Mouse (Mus musculus) hindbrain, embryonic 14.5 days (tissue): ENCODE results near the gene Nampt. TPM values are rescaled to one million over a fixed set of nuclear protein-coding genes. Genes with fewer than 3 reads are reported as not detected.

Experiments used
- ATAC-seq: fragments of 200-750 bp; cut with Nextera tagmentation; 2 replicates; pipeline ENCODE4 v1.8.0; 2017; ENCODE audit warnings: moderate number of reproducible peaks, mild to moderate bottlenecking, moderate TSS enrichment, moderate library complexity; ENCODE audit not compliant: low FRiP score
- DNase-seq: peaks from one replicate; pipeline ENCODE4 v3.0.0-alpha.2; 2015; ENCODE audit warnings: low spot score
- H3K27ac ChIP-seq: fragments of 300-500 bp; sonication (generic); 2 replicates; pipeline ENCODE4 v1.5.1; 2014; ENCODE audit warnings: mild to moderate bottlenecking, moderate library complexity
- H3K27me3 ChIP-seq: fragments of 300-500 bp; sonication (generic); 2 replicates; pipeline ENCODE4 v1.6.1; 2014; ENCODE audit warnings: mild to moderate bottlenecking, low read length, mixed read lengths; ENCODE audit not compliant: control insufficient read depth, insufficient read depth
- H3K36me3 ChIP-seq: fragments of 300-500 bp; sonication (generic); replicated peaks from 2 replicates; pipeline ENCODE4 v1.6.1; 2014; ENCODE audit not compliant: control insufficient read depth, insufficient read depth
- H3K4me1 ChIP-seq: fragments of 300-500 bp; sonication (generic); replicated peaks from 2 replicates; pipeline ENCODE4 v1.6.1; 2014; ENCODE audit warnings: antibody characterized with exemption, low read length, mixed read lengths; ENCODE audit not compliant: control insufficient read depth, insufficient read depth
- H3K4me2 ChIP-seq: fragments of 300-500 bp; sonication (generic); replicated peaks from 2 replicates; pipeline ENCODE4 v1.6.1; 2014; ENCODE audit warnings: mild to moderate bottlenecking, moderate library complexity
- H3K4me3 ChIP-seq: fragments of 300-500 bp; sonication (generic); replicated peaks from 2 replicates; pipeline ENCODE4 v1.5.1; 2014; ENCODE audit warnings: mild to moderate bottlenecking, low read length
- H3K9ac ChIP-seq: fragments of 300-500 bp; sonication (generic); 2 replicates; pipeline ENCODE4 v1.6.1; 2014
- H3K9me3 ChIP-seq: fragments of 300-500 bp; sonication (generic); 2 replicates; pipeline ENCODE4 v1.6.1; 2016; ENCODE audit warnings: low read length; ENCODE audit not compliant: control insufficient read depth
- WGBS: fragments of 180-500 bp; shearing (Covaris S2); extraction: QIAGEN DNeasy Blood & Tissue Kit; methylation state at CpG from one replicate; pipeline ENCODE4 v1.1.7; 2014; 5-methylcytosine and 5-hydroxymethylcytosine counted together
- polyA plus RNA-seq: library from polyadenylated mRNA; unstranded; fragments of >200 nt; fragmentation: Nextera tagmentation; extraction: Ambion mirVana; gene quantifications from 2 replicates; pipeline ENCODE4 v1.2.1, GENCODE M21; 2014

Nampt gene
- polyA plus RNA-seq, 1 experiment from 2014 or later, result 39.3 TPM

DNA sequence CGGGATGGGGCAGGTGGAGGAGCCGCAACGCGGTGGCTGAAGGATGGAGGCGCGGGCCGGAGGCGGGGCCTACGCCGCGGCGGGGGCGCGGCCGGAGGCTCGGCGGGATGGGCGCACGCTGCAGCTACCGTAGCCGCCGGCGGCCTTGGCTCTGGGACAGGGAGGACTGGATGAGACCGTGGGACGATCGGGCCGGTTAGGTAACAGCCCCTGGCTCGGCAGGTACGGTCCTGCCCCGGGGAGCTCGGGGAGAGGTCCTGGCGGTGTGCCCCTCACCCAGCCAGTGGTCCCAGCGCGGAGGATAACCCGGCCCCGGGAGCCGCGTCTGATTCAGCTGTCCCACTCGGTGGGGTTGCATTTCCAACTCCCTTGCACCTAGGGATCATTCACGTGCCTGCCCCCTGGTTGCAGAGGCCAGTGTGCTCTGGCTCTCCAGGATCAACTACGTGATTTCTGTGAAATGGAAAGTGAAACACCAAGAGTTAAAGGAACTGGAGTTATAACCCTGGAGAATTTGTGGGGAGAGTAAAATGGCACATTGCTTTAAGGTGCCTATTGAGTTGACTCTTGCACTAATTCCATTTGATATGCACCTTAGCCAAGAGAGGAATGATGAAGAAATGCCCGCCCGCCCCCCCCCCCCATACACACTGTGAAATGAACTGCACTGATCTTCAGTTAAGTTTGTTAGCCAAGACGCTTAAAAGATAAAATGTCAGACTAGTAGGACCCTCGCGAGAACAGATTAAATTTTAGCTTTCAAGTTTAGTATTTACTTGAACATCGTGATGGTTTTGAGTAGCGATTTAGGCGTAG lies 1.6 kb downstream of the Nampt start:
- peak; percentile 77 for ATAC-seq
- Histone ChIP-seq H3K9ac (peak overlapping the region; percentile 77), H3K9me3 (no peaks in the 10 kb centered on the region), H3K4me2 (peak overlapping the region; percentile 73), H3K4me3 (peak overlapping the region; percentile 95), H3K36me3 (peaks cover 5% of the 10 kb centered on the region; the same call in 1 of the 2 replicates), H3K4me1 (0 out of 2 replicates have a peak, but pooled peaks cover 3% of the 10 kb centered on the region), H3K27me3 (no peaks in the 10 kb centered on the region), H3K27ac (peak overlapping the region; percentile 99)
- peak; percentile 64 for DNase-seq
- 4% methylated on average over 24 of the region's 49 CpGs for WGBS

DNA sequence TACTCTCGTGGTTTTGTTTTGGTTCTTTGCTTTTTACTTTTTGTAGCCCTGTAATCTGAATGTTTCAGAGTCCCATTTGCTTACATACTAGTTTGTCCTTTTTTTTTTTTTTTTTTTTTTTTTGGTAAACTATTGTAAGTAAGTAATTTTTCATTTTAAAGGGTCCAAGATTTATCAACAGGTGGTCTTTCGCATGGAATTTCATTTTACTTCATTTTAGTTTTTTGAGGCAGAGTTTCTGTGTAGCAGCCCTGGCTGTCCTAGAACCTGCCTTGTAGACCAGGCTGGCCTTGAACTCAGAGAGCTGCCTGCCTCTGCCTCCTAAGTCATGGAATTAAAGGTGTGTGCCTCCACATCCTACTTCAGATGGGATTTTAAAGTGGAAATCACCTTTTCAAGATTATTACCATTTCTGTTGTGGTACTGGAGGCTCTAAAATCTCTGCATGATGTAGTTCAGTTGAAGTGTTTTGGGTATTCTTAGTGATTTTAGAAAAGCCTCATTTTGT lies 2.2 kb downstream of the Nampt start:
- Histone ChIP-seq H3K9ac (no peak overlapping the region; the same call in 1 of the 2 replicates), H3K27ac (no peak overlapping the region), H3K4me3 (peak overlapping the region; percentile 95), H3K9me3 (no peaks in the 10 kb centered on the region), H3K27me3 (no peaks in the 10 kb centered on the region), H3K4me2 (peak overlapping the region; percentile 73), H3K36me3 (peaks cover 5% of the 10 kb centered on the region; the same call in 1 of the 2 replicates), H3K4me1 (0 out of 2 replicates have a peak, but pooled peaks cover 3% of the 10 kb centered on the region)
- DNase-seq (no peak), ATAC-seq (no peak)
- 48% methylated on average over 2 of the region's 2 CpGs for WGBS

DNA sequence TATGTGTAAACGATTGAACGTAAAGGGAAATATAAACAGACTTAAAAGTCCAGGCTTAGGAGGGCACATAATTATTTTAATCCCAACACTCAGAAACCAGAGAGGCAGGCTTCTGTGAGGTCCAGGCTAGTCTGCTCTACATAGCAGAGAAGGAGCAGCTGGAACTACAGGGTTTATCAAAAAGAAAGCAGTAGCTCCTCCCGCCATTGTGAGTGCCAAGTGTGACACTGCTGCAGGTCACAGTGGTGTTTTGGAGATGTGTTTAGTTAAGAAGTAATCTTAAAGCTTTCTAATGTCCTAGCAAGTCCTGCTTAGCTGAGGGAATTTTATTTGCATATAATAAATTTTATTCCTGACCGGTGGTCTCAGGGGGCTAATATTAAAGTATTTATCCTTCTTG lies 2.7 kb downstream of the Nampt start:
- Histone ChIP-seq H3K9ac (no peak overlapping the region), H3K27ac (no peak overlapping the region), H3K9me3 (no peaks in the 10 kb centered on the region), H3K27me3 (no peaks in the 10 kb centered on the region), H3K4me2 (peak overlapping the region; percentile 73; the same call in 1 of the 2 replicates), H3K4me1 (0 out of 2 replicates have a peak, but pooled peaks cover 3% of the 10 kb centered on the region), H3K36me3 (peaks cover 5% of the 10 kb centered on the region; the same call in 1 of the 2 replicates), H3K4me3 (no peak overlapping the region)
- DNase-seq (no peak), ATAC-seq (no peak)
- 84% methylated on average over 4 of the region's 4 CpGs for WGBS

DNA sequence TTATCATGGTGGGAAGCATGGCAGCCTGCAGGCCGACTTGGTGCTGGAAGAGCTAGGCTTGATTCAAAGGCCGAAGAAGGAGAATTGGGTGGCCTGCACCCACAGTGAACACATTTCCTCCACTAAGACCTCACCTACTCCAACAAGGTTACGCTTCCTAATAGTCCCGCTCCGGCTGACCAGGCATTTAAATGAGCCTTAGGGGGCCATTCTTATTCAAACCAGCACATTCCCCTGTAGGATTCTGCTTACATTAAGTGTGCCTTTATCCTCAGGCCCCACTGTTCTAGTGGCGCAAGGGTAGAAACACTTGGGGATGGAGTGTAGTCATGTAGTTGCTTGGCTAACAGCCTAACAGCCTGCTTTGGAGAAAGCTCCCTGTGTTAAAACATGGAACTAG lies 5.2 kb downstream of the Nampt start:
- H3K9ac ChIP-seq, result no peak overlapping the region
- 27% methylated on average over 6 of the region's 6 CpGs for WGBS
- ATAC-seq (no peak), DNase-seq (no peak)
- peaks cover 5% of the 10 kb centered on the region; the same call in 1 of the 2 replicates for H3K36me3 ChIP-seq
- H3K4me3 ChIP-seq, result no peak overlapping the region
- no peaks in the 10 kb centered on the region for H3K9me3 ChIP-seq
- no peak overlapping the region for H3K27ac ChIP-seq
- 0 out of 2 replicates have a peak, but pooled peaks cover 3% of the 10 kb centered on the region for H3K4me1 ChIP-seq
- H3K4me2 ChIP-seq, result no peak overlapping the region
- no peaks in the 10 kb centered on the region for H3K27me3 ChIP-seq

DNA sequence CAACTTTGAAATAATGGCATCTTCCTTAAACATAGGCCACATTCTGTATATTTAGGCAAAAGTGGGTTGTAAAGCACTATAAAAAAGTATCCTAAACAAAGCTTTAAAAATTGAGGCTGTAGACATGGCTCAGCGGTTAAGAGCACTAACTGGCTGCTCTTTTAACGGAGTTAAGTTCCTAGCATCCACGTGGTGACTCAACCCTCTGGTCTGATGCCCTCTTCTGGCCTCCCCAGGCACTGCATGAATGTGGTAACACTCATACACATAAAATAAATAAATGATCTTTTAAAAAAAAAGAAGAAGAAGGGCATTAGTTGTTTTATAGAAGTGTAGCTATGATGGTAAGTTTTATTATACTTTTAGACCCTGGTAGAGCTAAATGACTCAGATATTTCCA lies 7.6 kb downstream of the Nampt start:
- Histone ChIP-seq H3K27ac (no peak overlapping the region), H3K4me2 (no peak overlapping the region), H3K9ac (no peak overlapping the region), H3K27me3 (no peaks in the 10 kb centered on the region), H3K36me3 (peaks cover 8% of the 10 kb centered on the region; the same call in 1 of the 2 replicates), H3K4me3 (no peak overlapping the region), H3K9me3 (no peaks in the 10 kb centered on the region), H3K4me1 (no peaks in the 10 kb centered on the region)
- DNase-seq (no peak), ATAC-seq (no peak)
- 39% methylated on average over 3 of the region's 3 CpGs for WGBS

DNA sequence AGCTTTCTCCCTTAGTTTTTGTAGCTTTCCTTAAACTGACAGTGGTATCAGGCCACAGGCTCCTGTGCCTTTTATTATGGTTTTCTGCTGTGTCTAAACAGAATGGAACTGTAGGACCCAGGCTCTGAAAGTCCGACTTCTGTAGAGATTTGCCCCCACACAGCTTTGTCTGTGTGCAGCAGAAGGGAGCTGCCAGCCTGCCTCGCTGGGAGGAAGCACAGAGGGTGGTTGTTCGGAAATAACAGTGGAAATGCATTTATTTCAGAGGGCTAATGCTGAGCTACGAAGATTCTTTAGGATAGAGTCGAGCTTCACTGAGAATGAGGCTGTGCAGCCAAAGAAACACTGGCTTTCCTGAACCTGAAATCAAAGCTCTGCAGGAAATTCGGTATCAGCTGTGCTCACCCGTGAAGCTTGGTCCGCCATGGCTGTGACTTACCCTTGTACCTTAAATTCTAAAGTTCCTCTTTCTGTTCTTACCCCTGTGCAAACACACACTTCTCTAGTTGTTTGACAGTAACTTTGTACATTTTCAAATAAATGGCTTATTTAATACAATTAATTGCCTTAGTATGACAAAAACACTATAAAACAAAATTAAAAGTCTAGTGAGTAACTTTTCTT lies 8.9 kb downstream of the Nampt start:
- H3K9ac ChIP-seq, result no peak overlapping the region
- no peak overlapping the region; the same call in 1 of the 2 replicates for H3K4me2 ChIP-seq
- peaks cover 17% of the 10 kb centered on the region for H3K36me3 ChIP-seq
- no peak overlapping the region for H3K27ac ChIP-seq
- DNase-seq (no peak), ATAC-seq (no peak)
- no peak overlapping the region for H3K4me3 ChIP-seq
- no peaks in the 10 kb centered on the region for H3K27me3 ChIP-seq
- WGBS, result 68% methylated on average over 8 of the region's 8 CpGs
- no peaks in the 10 kb centered on the region for H3K9me3 ChIP-seq
- no peaks in the 10 kb centered on the region for H3K4me1 ChIP-seq

DNA sequence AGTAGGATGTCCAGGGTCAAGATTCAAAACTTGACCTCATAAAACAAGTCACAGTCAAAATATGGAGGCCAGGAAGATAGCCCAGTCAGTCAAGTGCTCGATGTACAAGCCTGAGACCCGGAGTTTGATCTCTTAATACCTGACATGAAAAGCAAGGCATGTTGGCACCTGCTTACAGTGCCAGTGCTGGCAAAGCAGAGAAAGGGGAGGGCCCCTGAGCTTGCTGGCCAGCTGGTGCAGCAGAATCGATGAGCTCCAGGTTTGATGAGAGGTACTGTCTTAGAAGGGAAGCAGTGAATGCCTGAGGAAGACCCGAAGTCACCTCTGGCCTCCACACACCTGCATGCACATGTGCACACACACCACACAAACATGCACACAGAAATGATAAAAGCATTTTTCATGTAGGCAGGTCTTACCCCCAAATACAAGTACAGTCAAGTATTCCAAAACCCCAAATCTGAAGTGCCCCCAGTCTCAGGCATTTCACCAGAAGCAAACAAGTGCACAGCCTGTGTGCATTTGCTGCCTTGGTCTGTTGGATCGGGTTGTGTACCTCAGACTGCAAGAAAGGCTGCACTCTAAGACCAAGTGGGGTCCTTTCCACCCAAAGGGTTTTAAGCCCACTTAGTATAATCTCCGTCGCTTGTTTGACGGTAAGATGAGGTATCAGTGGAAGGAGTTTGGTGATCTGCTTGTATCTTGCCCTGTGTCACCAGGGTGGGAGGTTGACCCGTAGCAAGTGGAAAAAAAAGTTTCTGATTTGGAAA lies 10.2 kb downstream of the Nampt start:
- Histone ChIP-seq H3K9ac (no peak overlapping the region), H3K36me3 (peaks cover 21% of the 10 kb centered on the region), H3K4me2 (no peak overlapping the region), H3K9me3 (no peaks in the 10 kb centered on the region), H3K27ac (no peak overlapping the region), H3K27me3 (no peaks in the 10 kb centered on the region), H3K4me3 (no peak overlapping the region), H3K4me1 (no peaks in the 10 kb centered on the region)
- 91% methylated on average over 9 of the region's 9 CpGs for WGBS
- DNase-seq (no peak), ATAC-seq (no peak)

DNA sequence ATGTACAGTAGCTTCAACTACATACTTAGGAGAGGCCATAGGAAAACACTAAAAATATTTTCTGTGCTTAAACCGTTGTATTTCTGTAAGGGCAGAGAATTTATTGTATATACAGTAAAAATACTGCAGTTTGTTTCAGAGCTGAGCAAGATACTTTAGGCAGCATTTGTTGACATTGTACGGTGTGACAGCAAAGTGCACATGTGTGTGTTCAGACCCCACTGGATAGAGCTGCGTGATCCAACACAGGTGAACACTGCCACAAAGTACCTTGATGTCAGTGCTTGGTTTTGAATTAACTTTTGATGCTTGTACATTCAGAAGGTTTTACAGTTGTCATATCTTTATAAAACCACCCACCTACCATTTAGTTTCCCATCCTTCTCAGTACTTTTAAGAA lies 12.7 kb downstream of the Nampt start:
- Histone ChIP-seq H3K27me3 (no peaks in the 10 kb centered on the region), H3K4me1 (no peaks in the 10 kb centered on the region), H3K9ac (no peak overlapping the region), H3K4me2 (no peak overlapping the region), H3K4me3 (no peak overlapping the region), H3K27ac (no peak overlapping the region), H3K9me3 (no peaks in the 10 kb centered on the region), H3K36me3 (peaks cover 42% of the 10 kb centered on the region)
- ATAC-seq, result no peak
- 99% methylated on average over 3 of the region's 3 CpGs for WGBS
- DNase-seq, result no peak

DNA sequence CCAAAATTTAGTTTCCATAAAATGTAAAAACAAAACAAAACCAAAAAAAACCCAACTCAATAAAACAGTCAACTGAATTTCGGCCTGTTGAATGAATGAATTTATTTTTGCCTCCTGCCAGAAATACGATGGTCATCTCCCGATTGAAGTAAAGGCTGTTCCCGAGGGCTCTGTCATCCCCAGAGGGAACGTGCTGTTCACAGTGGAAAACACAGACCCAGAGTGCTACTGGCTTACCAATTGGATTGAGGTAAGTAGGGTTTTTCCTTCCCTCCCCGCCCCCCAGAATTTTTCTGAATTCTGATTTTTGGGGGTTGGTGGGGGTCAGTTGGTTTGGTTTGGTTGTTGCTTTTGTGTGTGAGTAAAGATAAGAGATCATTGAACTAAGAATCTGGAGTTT lies 15.4 kb downstream of the Nampt start:
- no peak for DNase-seq
- Histone ChIP-seq H3K9ac (no peak overlapping the region), H3K4me1 (no peaks in the 10 kb centered on the region), H3K9me3 (no peaks in the 10 kb centered on the region), H3K36me3 (peaks cover 64% of the 10 kb centered on the region), H3K27ac (no peak overlapping the region), H3K4me3 (no peak overlapping the region), H3K27me3 (no peaks in the 10 kb centered on the region), H3K4me2 (no peak overlapping the region)
- WGBS, result 93% methylated on average over 6 of the region's 6 CpGs
- no peak for ATAC-seq
